Mouse (Mus musculus): ENCODE measurements around the gene Tnni3.
A peak's percentile ranks its signal among the peaks of the same experiment; 100 is the strongest.

Gene Tnni3

DNA sequence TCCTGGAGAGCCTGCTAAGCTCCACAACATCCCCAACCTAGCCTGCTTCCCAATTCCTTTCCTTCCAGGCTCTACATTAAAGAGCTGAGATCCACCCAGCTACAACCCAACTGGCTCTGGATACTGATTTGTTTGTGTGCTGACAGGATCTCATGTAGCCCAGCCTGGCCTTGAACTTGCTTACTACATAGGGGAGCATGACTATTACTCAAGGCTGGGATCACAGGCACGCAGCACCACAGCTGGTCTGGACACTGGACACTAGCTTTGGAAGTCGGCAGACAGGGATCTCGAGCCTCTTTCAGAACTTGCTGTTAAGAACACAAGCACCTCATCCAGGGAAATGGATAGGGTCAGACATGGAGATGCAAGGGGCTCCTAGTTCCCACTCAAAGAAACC is 27.6 kb downstream of the Tnni3 start:
- DNase-seq, result no peak

DNA sequence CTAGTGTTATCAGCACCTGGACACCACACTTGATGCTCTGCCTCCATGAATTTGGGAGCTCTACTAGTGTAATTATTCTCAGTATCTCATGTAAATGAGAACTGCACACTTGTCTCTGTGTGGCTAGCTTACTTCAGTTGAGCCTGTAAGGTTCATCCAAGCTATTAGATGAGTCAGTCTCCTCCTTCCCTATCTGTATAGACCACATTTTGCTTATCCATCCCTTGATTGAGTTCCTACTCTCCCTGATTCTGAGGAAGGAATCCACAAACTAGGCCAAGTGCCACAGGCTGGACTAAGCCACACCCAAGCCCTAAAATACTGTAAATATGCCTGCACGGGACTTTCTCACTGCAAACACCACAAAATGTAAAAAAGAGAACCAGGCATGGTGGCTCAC is 30.0 kb downstream of the Tnni3 start:
- no peak for DNase-seq

DNA sequence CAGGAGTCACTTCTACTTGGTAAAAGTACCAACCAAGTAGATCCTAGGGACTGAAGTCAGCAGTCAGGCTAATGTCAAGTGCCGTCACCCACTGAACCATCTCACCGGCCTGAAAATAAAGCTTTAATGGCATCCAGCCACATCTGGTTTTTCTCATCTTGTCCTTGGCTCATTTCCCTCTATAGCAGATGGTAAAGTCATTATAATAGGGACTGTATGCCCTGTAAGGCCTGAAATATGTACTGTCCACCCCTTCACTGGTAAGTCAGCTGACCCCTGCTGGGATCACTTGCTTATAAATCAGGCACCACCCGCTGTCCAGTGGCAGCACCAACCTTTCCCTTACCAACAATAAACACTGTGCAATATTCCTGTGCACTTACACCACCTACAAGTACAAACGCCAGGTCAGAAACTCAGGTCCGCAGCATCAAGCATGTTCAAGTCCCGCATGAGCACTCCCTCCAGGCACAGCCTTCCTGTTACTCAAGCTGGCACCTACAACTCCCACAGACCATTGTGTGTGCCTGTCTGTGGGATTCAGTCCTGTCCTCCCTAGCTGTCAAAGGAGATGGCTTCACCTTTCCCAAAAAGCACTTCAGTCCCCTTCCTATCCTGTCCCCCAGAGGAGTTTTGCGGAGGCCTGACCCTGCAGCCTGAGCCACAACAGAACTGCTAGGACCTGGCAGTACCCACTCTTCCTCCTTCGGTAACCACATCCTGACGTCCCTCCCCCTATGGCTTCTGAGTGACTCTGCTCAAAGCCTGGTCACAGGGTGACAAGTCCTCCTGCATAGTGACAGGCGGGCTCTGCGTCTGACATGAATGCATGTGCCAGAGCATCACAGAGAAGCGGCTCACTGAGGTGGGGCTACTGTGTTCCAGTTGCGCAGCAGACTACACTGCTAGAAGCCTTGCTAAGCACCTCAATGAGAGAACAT is 31.5 kb downstream of the Tnni3 start:
- no peak for DNase-seq

DNA sequence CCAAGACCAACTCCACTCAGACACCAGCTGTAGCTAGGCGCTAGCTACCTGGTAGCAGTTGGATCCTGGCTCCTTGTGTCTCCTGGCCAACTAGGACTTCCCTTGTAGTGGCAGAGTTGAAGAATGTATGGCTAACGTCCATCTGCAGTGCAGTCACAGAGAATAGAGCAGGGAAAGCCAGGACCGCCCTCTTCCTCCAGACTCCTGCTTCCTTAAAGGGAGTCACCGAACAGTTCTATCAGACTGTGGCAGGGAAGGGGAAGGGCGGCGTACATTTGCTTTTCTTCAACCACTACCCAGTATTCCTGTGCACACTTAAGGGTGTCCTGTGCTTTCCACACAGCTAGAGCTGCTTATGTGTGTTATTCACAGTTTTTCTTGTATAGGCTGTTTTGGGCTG is 32.7 kb downstream of the Tnni3 start:
- DNase-seq, result no peak

DNA sequence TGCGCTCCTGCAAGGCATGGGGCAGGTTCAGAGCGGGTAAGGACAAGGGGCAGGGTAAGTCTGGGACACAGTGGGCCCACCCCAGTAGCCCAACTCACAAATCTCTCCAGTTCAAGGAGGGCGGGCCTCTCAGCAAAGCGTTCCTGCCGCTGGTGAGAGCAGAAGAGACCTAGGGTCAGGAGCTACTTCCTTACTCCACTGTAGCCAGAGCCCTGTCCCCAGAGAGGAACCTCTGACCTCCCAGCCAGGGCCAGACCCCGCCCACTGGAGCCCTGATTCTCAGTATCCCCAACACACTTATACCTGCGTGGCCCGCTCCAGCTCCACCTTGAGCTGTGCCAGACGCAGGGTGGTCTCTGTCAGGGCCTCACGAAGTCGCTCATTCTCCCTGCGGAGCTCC is 41.7 kb downstream of the Tnni3 start:
- DNase-seq, result no peak

DNA sequence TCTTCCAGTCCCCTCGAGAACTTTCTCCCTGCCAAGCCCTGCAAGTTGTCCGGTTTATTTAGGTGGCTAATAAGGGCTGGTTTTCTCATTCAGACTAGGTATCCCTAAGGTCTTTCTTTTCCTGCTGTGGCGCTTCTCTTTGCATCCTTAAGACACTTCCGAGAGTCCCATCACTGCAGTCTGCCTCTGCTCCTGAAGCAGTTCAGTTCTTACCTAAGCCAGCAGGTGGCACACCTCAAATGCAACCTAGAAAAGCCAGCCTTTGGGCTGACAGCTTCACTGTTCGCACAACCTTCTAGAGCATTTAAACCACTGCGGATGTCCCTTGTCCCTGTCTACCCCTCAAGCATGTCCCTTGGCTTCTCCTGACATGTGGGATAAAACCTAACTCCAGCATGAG is 44.4 kb downstream of the Tnni3 start:
- DNase-seq, result peak; percentile 64

DNA sequence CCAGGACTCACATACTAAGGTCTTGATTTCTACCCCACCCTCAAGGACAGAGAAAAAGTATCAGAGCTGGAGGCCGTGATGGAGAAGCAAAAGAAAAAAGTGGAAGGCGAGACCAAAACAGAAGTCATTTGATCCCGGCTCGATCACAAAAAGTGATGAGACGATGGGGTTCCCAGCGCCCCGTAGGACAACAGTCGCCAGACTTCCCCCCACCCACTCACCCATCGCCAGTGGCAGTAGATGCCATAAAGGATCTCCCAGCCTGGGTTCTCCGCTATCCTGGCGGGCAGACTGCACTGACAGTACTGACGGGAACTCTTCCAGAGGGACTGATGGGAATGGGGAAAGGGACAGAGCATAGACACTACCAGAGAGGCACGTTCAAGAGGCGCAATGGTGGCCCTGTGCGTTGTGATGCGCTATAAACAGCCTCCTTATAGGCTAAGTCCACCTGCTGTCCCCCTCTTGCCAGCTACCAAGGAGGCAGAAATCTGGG is 45.2 kb downstream of the Tnni3 start:
- DNase-seq, result no peak

DNA sequence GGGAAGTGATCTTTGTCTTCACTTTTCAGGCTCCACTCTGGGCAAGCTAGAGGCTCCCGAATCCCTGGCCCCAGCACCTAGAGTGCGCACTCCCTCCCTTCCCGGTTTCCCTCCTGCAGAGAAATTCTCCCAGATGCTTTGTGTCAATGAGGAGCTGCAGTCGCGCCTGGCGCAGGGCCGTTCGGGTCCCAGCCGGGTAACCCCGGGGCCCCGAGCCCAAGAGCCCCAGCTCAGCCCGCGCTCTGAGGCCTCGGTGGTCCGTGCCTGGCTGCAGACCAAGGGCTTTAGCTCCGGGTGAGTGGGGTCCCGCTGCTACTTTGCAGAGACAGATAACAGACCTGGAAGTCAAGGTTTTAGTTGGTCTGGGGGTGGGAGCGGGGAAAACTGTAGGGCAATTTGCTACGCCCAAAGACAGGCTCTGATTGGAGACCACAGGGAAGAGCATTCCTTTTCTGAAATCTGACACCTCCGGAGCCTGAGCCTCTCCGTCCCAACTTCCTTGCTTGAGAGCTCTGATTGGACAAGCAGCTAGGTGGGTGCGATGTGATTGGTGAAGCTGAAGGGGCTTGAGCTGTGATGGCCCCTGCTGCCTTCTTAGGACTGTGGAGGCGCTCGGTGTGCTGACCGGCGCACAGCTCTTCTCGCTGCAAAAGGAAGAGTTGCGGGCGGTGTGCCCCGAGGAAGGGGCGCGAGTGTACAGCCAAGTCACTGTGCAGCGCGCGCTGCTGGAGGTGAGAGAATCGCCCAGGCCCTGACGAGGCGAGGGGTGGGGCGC is 45.8 kb downstream of the Tnni3 start:
- peak; percentile 94 for DNase-seq

DNA sequence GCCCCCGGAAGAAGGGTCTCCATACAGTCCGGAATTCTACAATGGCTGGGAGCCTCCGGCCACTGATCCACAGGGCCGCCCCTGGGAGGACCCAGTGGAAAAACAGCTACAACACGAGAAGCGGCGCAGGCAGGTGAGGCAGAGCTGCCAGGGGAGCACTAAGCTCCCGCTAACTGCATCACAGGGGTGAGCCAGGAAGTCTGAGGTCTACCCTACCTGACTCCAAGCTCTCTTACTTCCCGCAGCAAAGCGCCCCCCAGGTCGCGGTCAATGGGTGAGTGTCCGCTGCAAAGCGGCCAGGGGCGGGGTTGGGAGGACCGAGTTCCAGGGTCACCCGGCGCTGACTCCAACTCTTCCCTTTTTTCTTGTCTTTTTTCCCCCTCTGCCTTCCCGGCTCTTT is 50.1 kb downstream of the Tnni3 start:
- no peak for DNase-seq

DNA sequence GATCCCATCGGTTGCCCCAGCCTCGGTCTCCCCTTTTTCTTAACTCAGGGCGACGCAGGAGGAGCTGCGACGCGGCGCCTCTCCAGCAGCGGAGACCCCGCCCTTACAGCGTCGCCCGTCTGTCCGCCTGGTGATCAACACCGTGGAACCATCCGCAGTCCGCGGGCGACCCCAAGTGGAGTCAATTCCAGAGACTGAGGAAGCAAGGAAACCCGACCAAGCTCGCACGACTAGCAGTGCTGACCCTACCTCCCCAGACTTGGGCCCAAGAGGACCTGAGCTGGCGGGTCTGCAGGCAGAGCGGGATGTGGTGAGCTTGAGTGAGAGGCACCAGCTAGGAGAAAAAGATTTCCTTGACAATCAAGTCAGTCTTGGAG is 52.9 kb downstream of the Tnni3 start:
- peak; percentile 89 for DNase-seq

DNA sequence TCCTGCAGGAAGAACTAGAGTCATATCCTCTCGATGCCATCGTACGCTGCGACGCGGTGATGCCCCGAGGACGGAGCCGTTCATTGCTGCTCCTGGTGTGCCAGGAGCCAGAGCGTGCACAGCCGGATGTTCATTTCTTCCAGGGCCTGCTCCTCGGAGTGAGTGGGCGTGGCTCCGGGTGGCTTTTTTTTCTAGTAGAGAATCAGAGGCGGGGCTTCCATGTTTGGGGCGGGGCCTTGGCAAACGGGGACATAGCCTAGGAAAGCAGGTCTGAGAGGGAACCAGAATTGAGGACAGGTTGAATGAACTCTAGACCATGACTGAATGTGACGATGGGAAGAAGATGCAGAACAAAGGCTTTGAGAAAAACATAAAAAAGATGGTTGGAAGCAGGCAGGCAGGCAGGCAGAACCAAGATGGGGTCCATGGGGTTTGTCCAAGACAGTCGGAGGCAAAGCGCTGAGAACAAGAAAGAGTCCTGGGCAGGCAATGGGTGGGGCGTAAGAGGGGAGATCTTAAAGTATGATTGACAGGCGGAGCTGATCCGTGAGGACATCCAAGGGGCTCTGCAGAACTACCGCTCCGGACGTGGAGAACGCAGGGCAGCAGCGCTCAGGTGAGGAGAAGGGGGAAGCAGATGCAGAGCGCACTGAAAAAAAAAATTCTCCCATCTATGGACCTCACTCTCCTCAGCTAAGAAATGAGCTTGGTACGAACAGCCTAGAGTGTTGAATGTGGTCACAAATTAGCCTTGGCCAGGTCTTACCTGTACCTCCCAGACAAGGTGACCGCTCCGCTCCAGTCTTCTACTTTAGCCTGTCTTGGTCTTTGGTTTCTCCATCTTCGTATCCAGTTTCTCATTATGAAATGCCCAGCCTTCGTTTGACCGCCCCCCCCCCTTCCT is 53.5 kb downstream of the Tnni3 start:
- peak; percentile 84 for DNase-seq
